7 mouse cellular contexts compared by ENCODE assay signal in the genomic region with DNA sequence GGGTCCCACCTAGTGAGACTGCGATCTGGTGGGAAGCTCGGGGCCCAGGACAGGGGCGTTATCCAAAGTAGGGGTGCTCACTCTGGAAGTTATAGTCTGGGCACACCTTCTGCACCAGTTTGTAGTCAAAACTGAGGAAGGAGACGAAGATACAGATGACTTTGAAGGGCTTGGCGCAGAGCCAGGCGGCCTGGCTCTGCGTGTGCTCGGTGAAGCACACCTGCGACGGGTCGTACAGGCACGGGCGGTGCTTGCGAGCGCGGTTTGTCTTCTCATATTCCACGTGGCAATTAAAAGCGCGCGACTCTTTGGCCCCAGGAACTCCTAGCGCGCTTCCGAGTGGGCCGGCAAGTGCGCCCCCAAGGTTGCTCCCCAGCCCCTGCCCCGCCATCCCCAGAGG. TPM values are rescaled to one million over a fixed set of nuclear protein-coding genes. Genes with fewer than 3 reads are reported as not detected.
DNase-seq lines count a peak whose midpoint lies in the region; ATAC-seq and TF ChIP-seq lines count a peak whose summit lies in the region.

No protein-coding gene starts in this region.

- no peaks in the 10 kb centered on the region for H3K9me3 ChIP-seq in E14TG2a.4 (ENCODE audit: low read length)
- H3K9me3 ChIP-seq in hindbrain, embryonic 14.5 days (ENCODE audit: control insufficient read depth, low read length), result no peaks in the 10 kb centered on the region
- H3K9me3 ChIP-seq in midbrain, embryonic 15.5 days, result no peaks in the 10 kb centered on the region

- H3K36me3 ChIP-seq in E14TG2a.4 (ENCODE audit: insufficient read depth, low read length), result peaks cover 3% of the 10 kb centered on the region
- H3K36me3 ChIP-seq in hindbrain, embryonic 14.5 days (replicated peaks; ENCODE audit: control insufficient read depth, insufficient read depth), result no peaks in the 10 kb centered on the region
- no peaks in the 10 kb centered on the region for H3K36me3 ChIP-seq in midbrain, embryonic 15.5 days (replicated peaks)

- peaks cover 90% of the 10 kb centered on the region for H3K4me1 ChIP-seq in E14TG2a.4 (replicated peaks; ENCODE audit: low read depth, low read length)
- H3K4me1 ChIP-seq in hindbrain, embryonic 14.5 days (replicated peaks; ENCODE audit: control insufficient read depth, insufficient read depth, low read length), result peaks cover 77% of the 10 kb centered on the region
- H3K4me1 ChIP-seq in midbrain, embryonic 15.5 days, result peaks cover 75% of the 10 kb centered on the region

- no peak for ATAC-seq in hindbrain, embryonic 14.5 days (ENCODE audit: low FRiP score)
- ATAC-seq in midbrain, embryonic 15.5 days (replicated peaks), result no peak
- ATAC-seq in cerebellum, adult (ENCODE audit: insufficient number of reproducible peaks, low FRiP score, low TSS enrichment), result no peak

- peak; percentile 46 for DNase-seq in A20 (ENCODE audit: low read depth, low spot score)
- no peak for DNase-seq in hindbrain, embryonic 14.5 days (ENCODE audit: low spot score)
- no peak for DNase-seq in frontal cortex, postnatal 36 days (ENCODE audit: low spot score in 2 of 2)
- no peak for DNase-seq in left cerebral cortex, adult 11 months (ENCODE audit: low spot score)

- H3K27ac ChIP-seq in hindbrain, embryonic 14.5 days, result peak overlapping the region; percentile 86
- peak overlapping the region; percentile 75; the same call in 1 of the 2 replicates for H3K27ac ChIP-seq in midbrain, embryonic 15.5 days

- peak overlapping the region; percentile 84 for H3K4me2 ChIP-seq in hindbrain, embryonic 14.5 days (replicated peaks)
- peak overlapping the region; percentile 84 for H3K4me2 ChIP-seq in midbrain, embryonic 15.5 days

- 3% methylated on average over 26 of the region's 26 CpGs for WGBS in hindbrain, embryonic 14.5 days
- WGBS in midbrain, embryonic 15.5 days, result 6% methylated on average over 26 of the region's 26 CpGs

- H3K27me3 ChIP-seq in E14TG2a.4 (ENCODE audit: insufficient read depth, low read length), result peaks cover 80% of the 10 kb centered on the region
- peaks cover 43% of the 10 kb centered on the region for H3K27me3 ChIP-seq in hindbrain, embryonic 14.5 days (ENCODE audit: control insufficient read depth, insufficient read depth, low read length)
- H3K27me3 ChIP-seq in midbrain, embryonic 15.5 days (replicated peaks), result peaks cover 29% of the 10 kb centered on the region

- no peak for TF ChIP-seq CTCF in E14TG2a.4 (conservative IDR thresholded peaks at IDR 0.05; ENCODE audit: low read length)

- peak overlapping the region; percentile 69 for H3K4me3 ChIP-seq in E14TG2a.4 (replicated peaks; ENCODE audit: low read length)
- H3K4me3 ChIP-seq in hindbrain, embryonic 14.5 days (replicated peaks; ENCODE audit: low read length), result peak overlapping the region; percentile 65
- peak overlapping the region; percentile 16; the same call in 1 of the 2 replicates for H3K4me3 ChIP-seq in midbrain, embryonic 15.5 days

- peak overlapping the region; percentile 81 for H3K9ac ChIP-seq in hindbrain, embryonic 14.5 days
- H3K9ac ChIP-seq in midbrain, embryonic 15.5 days, result no peak overlapping the region

RNA-seq across cellular contexts. Expression of gene Shmt2, which starts 3.8 kb away (rescaled TPM):
- polyA plus RNA-seq in hindbrain, embryonic 14.5 days (2014; fragmentation: Nextera tagmentation; extraction: Ambion mirVana), result 45.6 and 47.4 TPM in 2 replicates
- 49.4 and 50.7 TPM in 2 replicates for polyA plus RNA-seq in midbrain, embryonic 15.5 days (2015; fragmentation: Nextera tagmentation; extraction: Ambion mirVana)

RNA-seq across cellular contexts. Expression of gene Nxph4, which starts 8.3 kb away (rescaled TPM):
- 94.1 and 105 TPM in 2 replicates for polyA plus RNA-seq in hindbrain, embryonic 14.5 days (2014; fragmentation: Nextera tagmentation; extraction: Ambion mirVana)
- polyA plus RNA-seq in midbrain, embryonic 15.5 days (2015; fragmentation: Nextera tagmentation; extraction: Ambion mirVana), result 93.7 and 114 TPM in 2 replicates

RNA-seq across cellular contexts. Expression of gene Ndufa4l2, which starts 11.3 kb away (rescaled TPM):
- polyA plus RNA-seq in hindbrain, embryonic 14.5 days (2014; fragmentation: Nextera tagmentation; extraction: Ambion mirVana), result 12.7 and 18.0 TPM in 2 replicates
- polyA plus RNA-seq in midbrain, embryonic 15.5 days (2015; fragmentation: Nextera tagmentation; extraction: Ambion mirVana), result 22.1 and 23.1 TPM in 2 replicates

RNA-seq across cellular contexts. Expression of gene Stac3, which starts 24.6 kb away (rescaled TPM):
- polyA plus RNA-seq in hindbrain, embryonic 14.5 days (2014; fragmentation: Nextera tagmentation; extraction: Ambion mirVana), result 0.60 TPM in 1 of 2 replicates, not detected in the other
- 1.4 and 2.4 TPM in 2 replicates for polyA plus RNA-seq in midbrain, embryonic 15.5 days (2015; fragmentation: Nextera tagmentation; extraction: Ambion mirVana)

Comparison
In these comparisons a context has a peak if more than half of its experiments do, and no peak if none do; other contexts are left out.
1. H3K4me3 ChIP-seq: peak in every context shown above with its lines; median percentile 69 in E14TG2a.4; 65 in hindbrain, embryonic 14.5 days; 16 in midbrain, embryonic 15.5 days.